Mouse (Mus musculus) colon, adult 2 months (tissue): Measurements from ENCODE around the gene Gm16434. TPM values are rescaled to one million over a fixed set of nuclear protein-coding genes. Genes with fewer than 3 reads are reported as not detected.

Experiments used
- polyA plus RNA-seq: library from polyadenylated mRNA; depleted of rRNA; stranded (reverse); fragments of >200 nt; gene quantifications from 2 replicates; pipeline ENCODE4 v1.2.3, GENCODE M21; 2012; rRNA removed

Gene Gm16434
- polyA plus RNA-seq = not detected in 2 replicates

GRCm38 (mm10) chr14:7194440-7194839 lies at the start of gene Gm16434:
Gene Gm16434 (minus strand): TSS chr14:7194540.

DNA sequence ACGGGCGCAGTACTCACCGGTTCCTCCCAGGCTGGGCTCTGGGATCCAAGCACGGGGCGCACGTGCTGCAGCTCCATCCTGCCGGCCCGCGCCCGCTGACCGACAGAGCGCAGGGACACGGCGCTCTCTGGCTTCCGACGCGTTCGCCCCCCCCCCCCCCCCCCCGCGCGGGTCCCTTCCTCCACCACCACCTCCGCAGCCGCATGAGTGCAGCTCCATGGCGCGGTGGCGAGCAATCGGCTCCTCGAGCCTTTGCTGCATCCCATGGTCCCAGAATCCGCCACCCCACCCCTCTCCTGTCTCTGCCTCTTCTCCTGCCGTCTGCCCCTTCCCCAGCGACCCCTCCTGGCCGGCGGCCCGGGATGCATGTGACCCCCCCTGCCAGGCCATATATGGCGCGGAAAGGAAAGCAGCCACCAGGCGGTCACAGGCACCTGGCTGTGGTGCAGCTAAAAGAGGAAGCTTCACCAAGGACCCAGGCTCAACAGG lies 19.8 kb downstream of the Gm16434 start, which contains the start of gene Gm3512:
Gene Gm3512, minus strand, starts transcription at position 51 of the 489 bp plus-strand sequence.

Other genes starting within 250 kb of the Gm16434 start
- gene Gm6356, start 220.7 kb downstream of the Gm16434 start, polyA plus RNA-seq = not detected in 2 replicates
- not detected in 2 replicates for gene Gm10406, start 167.1 kb downstream of the Gm16434 start, polyA plus RNA-seq
- gene Gm3685, start 149.6 kb downstream of the Gm16434 start, polyA plus RNA-seq = not detected in 2 replicates
- not detected in 2 replicates for gene Gm3696, start 93.9 kb downstream of the Gm16434 start, polyA plus RNA-seq
- not detected in 2 replicates for gene Gm6676, start 69.1 kb downstream of the Gm16434 start, polyA plus RNA-seq
- not detected in 2 replicates for gene Gm3512, start 20.0 kb downstream of the Gm16434 start, polyA plus RNA-seq
- not detected in 2 replicates for gene Gm3727, start 70.2 kb upstream of the Gm16434 start, polyA plus RNA-seq
- gene Gm3739, start 120.5 kb upstream of the Gm16434 start, polyA plus RNA-seq = 0.13 TPM in 1 of 2 replicates, not detected in the other
- not detected in 2 replicates for gene Gm5797, start 137.9 kb upstream of the Gm16434 start, polyA plus RNA-seq
- gene Gm8374, start 170.6 kb upstream of the Gm16434 start, polyA plus RNA-seq = not detected in 2 replicates